Mouse (Mus musculus) cerebellum, postnatal 14 days (tissue): ENCODE results near the gene Adrb1.
"Not testable (repeated sequence)": the region's sequence is repeated elsewhere in the genome, so short reads cannot be mapped to it uniquely, and the experiment has no call there.

Experiments used
- DNase-seq, 2 experiments: peaks; one replicate each; pipeline ENCODE4 v3.0.0; 2021; ENCODE audit warnings: mixed read lengths in 2 of 2

Gene Adrb1

DNA sequence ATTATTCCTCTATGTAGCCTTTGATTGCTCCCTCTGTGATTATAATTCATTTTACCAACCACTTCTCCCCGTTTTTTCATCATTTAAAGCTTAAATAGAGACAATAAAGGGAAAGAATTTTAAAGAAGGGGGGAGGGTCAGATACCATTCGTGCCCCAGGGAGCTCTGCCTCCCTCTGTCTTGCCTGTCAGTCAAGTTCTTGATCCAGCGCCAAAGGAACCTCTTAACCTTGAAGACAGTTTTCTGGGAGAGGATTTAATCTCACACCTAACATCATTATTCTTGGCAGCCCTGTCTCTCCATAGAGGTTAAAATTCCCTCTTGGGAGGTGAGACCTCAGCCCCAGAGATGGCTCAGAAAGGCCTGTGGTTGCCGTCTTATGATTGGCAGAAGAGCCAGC, 28.7 kb downstream of the Adrb1 start:
- no peak for DNase-seq

DNA sequence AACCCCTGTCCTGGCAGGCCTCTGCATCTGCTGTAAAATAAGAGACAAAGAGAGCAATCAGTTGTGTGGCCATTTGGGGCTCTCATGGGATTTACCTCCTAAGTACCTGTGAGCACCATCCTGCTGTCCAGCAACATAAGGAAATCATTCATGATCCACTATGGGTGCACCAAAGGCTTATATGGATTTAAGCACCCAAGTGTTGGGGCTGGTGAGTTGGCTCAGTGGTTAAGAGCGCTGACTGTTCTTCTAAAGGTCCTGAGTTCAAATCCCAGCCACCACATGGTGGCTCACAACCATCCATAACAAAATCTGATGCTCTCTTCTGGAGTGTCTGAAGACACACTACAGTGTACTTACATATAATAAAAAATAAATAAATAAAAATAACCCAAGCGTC, 32.5 kb downstream of the Adrb1 start:
- not testable (repeated sequence) for DNase-seq

- no peak for DNase-seq
These were observed 34.4 kb downstream of the Adrb1 start for GRCm38 (mm10) chr19:56756412-56756811.

DNA sequence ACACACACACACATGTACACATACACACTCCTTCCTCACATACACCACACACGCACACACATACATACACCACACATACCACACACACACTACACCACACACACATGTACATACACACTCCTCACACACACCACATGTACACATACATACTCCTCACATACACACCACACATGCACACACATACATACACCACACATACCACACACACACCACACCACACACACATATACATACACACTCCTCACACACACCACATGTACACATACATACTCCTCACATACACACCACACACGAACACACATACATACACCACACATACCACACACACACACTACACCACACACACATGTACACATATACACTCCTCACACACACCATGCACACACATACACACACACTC, 36.3 kb downstream of the Adrb1 start:
- DNase-seq = no peak

DNA sequence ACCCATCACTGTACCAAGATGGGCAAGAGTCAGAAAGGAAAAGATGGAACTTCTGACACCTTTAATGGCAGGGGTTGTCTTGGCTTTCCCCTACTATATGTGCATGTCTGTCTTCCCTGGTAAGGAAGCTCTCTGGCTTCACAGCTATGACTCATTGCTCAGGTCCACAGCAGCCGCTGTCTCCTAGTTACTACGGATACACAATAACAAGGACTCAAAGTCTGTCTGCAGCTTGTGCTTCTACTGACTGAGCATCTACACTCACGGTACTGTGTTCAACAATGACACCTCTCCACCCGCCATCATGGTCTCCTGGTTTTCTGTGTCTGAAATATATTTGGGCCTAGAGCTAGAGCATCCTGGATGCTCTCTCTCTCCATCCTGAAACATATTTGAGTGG, 37.7 kb downstream of the Adrb1 start:
- no peak for DNase-seq

GRCm38 (mm10) chr19:56760306-56760940, 38.4 kb downstream of the Adrb1 start:
- DNase-seq = no peak

DNA sequence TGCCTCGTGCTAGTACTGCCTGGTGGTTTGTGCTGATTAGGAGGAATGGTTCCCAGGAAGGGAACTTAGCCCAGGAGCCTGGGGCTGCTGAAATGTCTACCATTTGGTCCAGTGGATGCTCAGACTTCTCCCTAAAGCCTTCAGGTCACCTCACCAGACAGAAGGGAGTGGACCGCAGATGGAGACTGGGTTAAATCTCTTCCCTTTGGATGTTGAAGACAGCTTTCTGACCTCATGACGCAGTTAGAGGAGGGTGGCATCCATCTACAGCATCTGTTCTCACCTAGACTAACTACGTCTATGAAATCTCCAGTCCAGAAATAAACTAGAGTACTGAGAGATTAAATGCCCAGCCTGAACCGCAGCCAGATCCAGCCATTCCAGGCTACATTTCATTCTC, 39.1 kb downstream of the Adrb1 start:
- no peak for DNase-seq

DNA sequence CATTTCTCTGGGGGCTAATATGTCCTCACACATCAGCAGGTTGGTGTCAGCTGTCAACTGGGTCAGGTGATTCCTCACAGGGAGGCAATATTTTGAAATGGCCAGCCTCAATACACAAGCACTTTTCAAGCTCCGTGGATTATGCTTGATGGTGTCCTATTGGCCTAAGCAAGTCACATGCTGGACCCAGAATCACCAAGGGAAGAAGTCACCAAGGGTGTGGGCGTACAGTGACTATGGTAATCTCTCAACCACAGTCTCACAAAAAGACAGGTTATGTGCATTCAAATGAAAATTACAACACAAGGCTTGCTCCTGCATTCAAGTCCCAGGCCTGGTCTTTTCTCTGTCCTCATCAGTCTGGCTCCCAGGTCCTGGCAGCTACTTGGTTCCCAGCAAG, 39.7 kb downstream of the Adrb1 start:
- DNase-seq = no peak

DNA sequence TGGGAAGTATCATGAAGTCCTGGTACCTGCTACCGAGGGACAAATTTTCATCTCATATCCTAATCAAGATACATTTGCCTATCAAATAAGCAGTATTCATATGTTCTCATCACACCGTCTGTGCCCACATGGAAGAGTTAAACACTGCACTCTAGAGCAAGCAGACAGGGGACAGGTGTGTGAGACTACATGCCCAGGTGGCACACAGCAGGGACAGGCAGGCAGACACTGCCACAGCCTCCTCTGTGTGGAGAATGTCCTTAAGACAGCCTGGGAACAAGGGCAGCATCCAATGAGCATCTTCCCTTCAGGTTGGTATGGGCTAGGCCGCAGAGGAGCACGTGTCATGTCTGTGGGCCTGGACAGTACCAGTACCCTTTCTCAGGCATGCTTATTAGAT, 40.7 kb downstream of the Adrb1 start:
- peak; percentile 48 to 62 for DNase-seq

DNA sequence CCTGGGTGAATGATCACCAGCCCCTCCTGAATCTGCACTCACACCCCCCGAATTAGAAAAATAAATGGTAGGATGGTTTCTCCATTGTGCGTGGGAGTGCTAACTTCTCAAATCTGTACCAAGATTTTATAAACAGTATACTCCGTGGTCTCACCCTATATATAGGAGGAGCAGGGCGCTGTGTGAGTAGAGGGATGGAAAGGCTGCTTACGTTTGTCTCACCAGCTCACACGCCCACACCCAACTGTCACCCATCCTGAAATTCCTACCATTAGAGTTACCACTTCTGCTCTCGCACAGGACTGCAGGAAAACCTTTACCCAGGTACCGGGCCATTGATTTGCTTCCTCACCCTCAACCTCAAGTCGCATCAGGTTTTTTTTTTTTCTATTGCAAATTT, 47.0 kb downstream of the Adrb1 start:
- DNase-seq = no peak

GRCm38 (mm10) chr19:56772158-56772557, 50.2 kb downstream of the Adrb1 start:
- no peak for DNase-seq

- DNase-seq = no peak
These were observed 51.5 kb downstream of the Adrb1 start for GRCm38 (mm10) chr19:56773393-56773971.

GRCm38 (mm10) chr19:56774408-56774962, 52.5 kb downstream of the Adrb1 start:
- DNase-seq = no peak

- DNase-seq = peak in 1 of 2 experiments; percentile 20
These were observed 53.2 kb downstream of the Adrb1 start for GRCm38 (mm10) chr19:56774971-56775892.

DNA sequence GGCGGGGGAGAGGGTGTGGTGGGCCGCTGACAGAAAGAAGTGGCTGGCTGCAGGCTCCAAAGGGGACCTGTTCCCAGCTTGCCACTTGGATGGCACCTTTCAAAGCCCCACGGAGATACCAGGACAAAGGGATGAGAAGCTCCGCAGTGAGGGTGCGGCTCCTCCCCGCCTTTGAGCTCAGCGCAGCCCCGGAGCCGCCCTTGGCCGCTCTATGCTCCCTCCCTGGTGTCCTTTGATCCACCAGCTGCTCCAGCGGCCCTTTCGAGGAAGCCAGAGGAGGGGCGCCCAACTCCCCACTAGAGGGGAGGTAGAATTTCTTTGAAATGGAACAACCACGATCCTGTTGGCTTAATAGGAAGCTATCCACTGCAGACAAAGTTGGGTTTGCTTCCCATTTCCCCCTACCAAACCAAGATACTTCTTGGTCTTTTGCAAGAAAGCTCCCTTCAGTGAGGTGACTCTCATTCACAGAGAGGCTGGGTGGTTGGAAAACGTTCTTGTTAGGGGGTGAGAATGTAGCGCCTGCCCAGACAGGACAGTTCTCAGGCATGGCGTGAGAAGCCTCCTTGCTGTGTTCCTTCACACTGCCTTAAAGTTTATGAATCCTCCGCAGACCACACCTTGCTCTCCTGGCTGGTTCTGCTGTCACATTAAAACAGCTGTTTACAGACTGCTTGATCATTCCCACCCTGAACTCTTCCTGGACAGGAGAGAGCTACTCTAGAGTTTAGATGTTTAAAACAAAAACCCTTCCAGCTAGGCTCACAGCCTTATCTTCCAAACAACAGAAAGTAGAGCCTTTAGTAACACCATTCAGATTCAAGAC, 54.1 kb downstream of the Adrb1 start:
- DNase-seq = no peak

- DNase-seq = peak; percentile 68 to 74
These were observed 54.9 kb downstream of the Adrb1 start for GRCm38 (mm10) chr19:56776719-56777382.

DNA sequence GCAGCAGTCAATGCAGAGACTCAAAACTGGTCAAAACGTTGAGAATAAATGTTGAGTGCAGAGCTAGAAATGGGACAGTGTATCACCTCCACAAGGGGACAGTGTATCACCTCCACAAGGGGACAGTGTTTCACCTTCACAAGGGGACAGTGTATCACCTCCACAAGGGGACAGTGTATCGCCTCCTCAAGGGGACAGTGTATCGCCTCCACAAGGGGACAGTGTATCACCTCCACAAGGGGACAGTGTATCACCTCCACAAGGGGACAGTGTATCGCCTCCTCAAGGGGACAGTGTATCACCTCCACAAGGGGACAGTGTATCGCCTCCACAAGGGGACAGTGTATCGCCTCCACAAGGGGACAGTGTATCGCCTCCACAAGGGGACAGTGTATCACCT, 56.5 kb downstream of the Adrb1 start:
- DNase-seq = not testable (repeated sequence)
